Comparison of ENCODE assay signal across 24 mouse cellular contexts in genomic region chr6:100869909-100870308, GRCm38 (mm10). TPM values are rescaled to one million over a fixed set of nuclear protein-coding genes. Genes with fewer than 3 reads are reported as not detected.
A peak's percentile ranks its signal among the peaks of the same experiment; 100 is the strongest.
DNase-seq lines count a peak whose midpoint lies in the region; ATAC-seq and TF ChIP-seq lines count a peak whose summit lies in the region.
"Had no signal": no experiment of that assay in that cellular context is flagged by ENCODE, and none has a peak within 500 bp of the region (broad histone marks: within the 10 kb centered on the region; RNA-seq: fewer than 3 reads in every experiment).

No protein-coding gene starts in this region.

- in situ Hi-C loops in CH12.LX (cut with MboI; ENCODE audit: low pct_ligation_motif_present, low pct_unique_long_range_greater_than_20kb, low sequenced_read_pairs), result loop anchor here (5.0 kb wide), 1 partner anchor 203 kb away; no protein-coding TSS in a partner anchor

- H3K4me3 ChIP-seq in heart, embryonic 11.5 days (ENCODE audit: low read depth, low read length), result no peak overlapping the region
- peak overlapping the region; percentile 38 for H3K4me3 ChIP-seq in megakaryocyte, embryonic 14.5 days (replicated peaks)
- no peak overlapping the region for H3K4me3 ChIP-seq in CH12.LX (replicated peaks in 1 of 3; ENCODE audit: low read depth in 2 of 3, low read length in 2 of 3, poor library complexity in 1 of 3)
- no peak overlapping the region for H3K4me3 ChIP-seq in myocyte
- H3K4me3 ChIP-seq: embryonic facial prominence, embryonic 13.5 days; embryonic facial prominence, embryonic 15.5 days; erythroblast, embryonic 14.5 days; forebrain, embryonic 13.5 days; forebrain, embryonic 15.5 days had no signal

- DNase-seq in heart, adult 11 months, result peak; percentile 81
- no peak for DNase-seq in CH12.LX (ENCODE audit: extremely low read depth)
- DNase-seq: adrenal gland, adult 2 months; adrenal gland, postnatal 10 days; adrenal gland, postnatal 25 days; B cell, adult 2 months; cerebellum, adult 11 months; cerebellum, adult 18-20 months; cerebellum, adult 8-10 months; cerebellum, adult 9-11 months; cerebellum, postnatal 14 days; cerebellum, postnatal 36 days; embryo, embryonic 11 days had no signal

- no peak for ATAC-seq in heart, embryonic 11.5 days (replicated peaks; ENCODE audit: insufficient number of reproducible peaks, low FRiP score, low TSS enrichment)
- ATAC-seq in megakaryocyte, adult 5-6 weeks (ENCODE audit: poor library complexity, severe bottlenecking), result no peak
- ATAC-seq in erythroid progenitor cell, adult 5-6 weeks (replicated peaks; ENCODE audit: low FRiP score, poor library complexity, severe bottlenecking), result no peak
- ATAC-seq: CD4-positive, CD25-positive, alpha-beta regulatory T cell, adult 4 months; forebrain, embryonic 13.5 days; forebrain, embryonic 15.5 days had no signal

- no peak overlapping the region for H3K4me2 ChIP-seq in heart, embryonic 11.5 days
- H3K4me2 ChIP-seq in CH12.LX (ENCODE audit: insufficient read depth, low read depth, poor library complexity, severe bottlenecking) (no peak overlapping the region), myocyte (ENCODE audit: low read depth) (no peak overlapping the region)
- H3K4me2 ChIP-seq: embryonic facial prominence, embryonic 13.5 days; embryonic facial prominence, embryonic 15.5 days; forebrain, embryonic 13.5 days; forebrain, embryonic 15.5 days had no signal

- H3K9me3 ChIP-seq in heart, embryonic 11.5 days (replicated peaks; ENCODE audit: control insufficient read depth, low read length), result no peaks in the 10 kb centered on the region
- H3K9me3 ChIP-seq in megakaryocyte, embryonic 14.5 days, result no peaks in the 10 kb centered on the region
- no peaks in the 10 kb centered on the region for H3K9me3 ChIP-seq in CH12.LX (replicated peaks; ENCODE audit: low read length)
- H3K9me3 ChIP-seq: embryonic facial prominence, embryonic 13.5 days; embryonic facial prominence, embryonic 15.5 days; forebrain, embryonic 13.5 days; forebrain, embryonic 15.5 days had no signal

- H3K9ac ChIP-seq in heart, embryonic 11.5 days (ENCODE audit: low read depth, low read length), result no peak overlapping the region
- H3K9ac ChIP-seq in CH12.LX (ENCODE audit: insufficient read depth, low read depth), result no peak overlapping the region
- H3K9ac ChIP-seq: embryonic facial prominence, embryonic 13.5 days; embryonic facial prominence, embryonic 15.5 days; forebrain, embryonic 13.5 days; forebrain, embryonic 15.5 days had no signal

- H3K4me1 ChIP-seq in heart, embryonic 11.5 days (ENCODE audit: control insufficient read depth, insufficient read depth, low read length), result no peaks in the 10 kb centered on the region
- no peaks in the 10 kb centered on the region for H3K4me1 ChIP-seq in megakaryocyte, embryonic 14.5 days
- peaks cover 0 to 3% of the 10 kb centered on the region in 2 experiments; a peak in 1 of 4 replicates for H3K4me1 ChIP-seq in CH12.LX (ENCODE audit: control insufficient read depth in 1 of 2, insufficient read depth in 2 of 2)
- H3K4me1 ChIP-seq: embryonic facial prominence, embryonic 13.5 days; embryonic facial prominence, embryonic 15.5 days; forebrain, embryonic 13.5 days; forebrain, embryonic 15.5 days had no signal

- TF ChIP-seq POLR2A in CH12.LX (IDR thresholded peaks at IDR 0.05; ENCODE audit: low read depth, low read length) (no peak), myocyte (IDR thresholded peaks at IDR 0.05; ENCODE audit: insufficient read length, low read depth) (no peak)

- dilution Hi-C loops in CH12.LX (cut with MboI; ENCODE audit: extremely low pct_ligation_motif_present, extremely low pct_unique_long_range_greater_than_20kb, low sequenced_read_pairs), result no loop called here

- no peak for TF ChIP-seq CTCF in CH12.LX (conservative IDR thresholded peaks at IDR 0.05 in 1 of 2, IDR thresholded peaks at IDR 0.05 in 1 of 2; ENCODE audit: low read depth in 2 of 2, low read length in 2 of 2)

- H3K27me3 ChIP-seq in heart, embryonic 11.5 days (ENCODE audit: control insufficient read depth, insufficient read depth, low read length), result no peaks in the 10 kb centered on the region
- H3K27me3 ChIP-seq in megakaryocyte, embryonic 14.5 days (replicated peaks), result no peaks in the 10 kb centered on the region
- no peaks in the 10 kb centered on the region for H3K27me3 ChIP-seq in CH12.LX (replicated peaks)
- no peaks in the 10 kb centered on the region for H3K27me3 ChIP-seq in myocyte (ENCODE audit: control insufficient read depth, insufficient read depth, insufficient read length)
- H3K27me3 ChIP-seq: embryonic facial prominence, embryonic 13.5 days; embryonic facial prominence, embryonic 15.5 days; forebrain, embryonic 13.5 days; forebrain, embryonic 15.5 days had no signal

- H3K79me2 ChIP-seq in CH12.LX (replicated peaks; ENCODE audit: control insufficient read depth, extremely low read depth, insufficient read depth, poor library complexity, severe bottlenecking), result no peaks in the 10 kb centered on the region
- H3K79me2 ChIP-seq in myocyte (ENCODE audit: control insufficient read depth, insufficient read depth), result no peaks in the 10 kb centered on the region

- no peak for TF ChIP-seq EP300 in CH12.LX (IDR thresholded peaks at IDR 0.05; ENCODE audit: low read length)

- 0 out of 2 replicates have a peak, but pooled peaks cover 2% of the 10 kb centered on the region for H3K36me3 ChIP-seq in heart, embryonic 11.5 days (ENCODE audit: control insufficient read depth, insufficient read depth, low read length)
- H3K36me3 ChIP-seq in megakaryocyte, embryonic 14.5 days (replicated peaks; ENCODE audit: low read length), result peaks cover 23% of the 10 kb centered on the region
- peaks cover 13 to 20% of the 10 kb centered on the region in 2 experiments for H3K36me3 ChIP-seq in CH12.LX (replicated peaks in 1 of 2; ENCODE audit: control insufficient read depth in 1 of 2, insufficient read depth in 1 of 2, low read length in 1 of 2)
- H3K36me3 ChIP-seq in myocyte (ENCODE audit: control insufficient read depth, insufficient read depth), result peaks cover 22% of the 10 kb centered on the region

- TF ChIP-seq RAD21 in CH12.LX (IDR thresholded peaks at IDR 0.05; ENCODE audit: low read depth, low read length), result no peak

- H3K27ac ChIP-seq in heart, embryonic 11.5 days (ENCODE audit: low read depth, low read length), result no peak overlapping the region
- H3K27ac ChIP-seq in CH12.LX (ENCODE audit: insufficient read depth, low read depth), result no peak overlapping the region
- H3K27ac ChIP-seq: embryonic facial prominence, embryonic 13.5 days; embryonic facial prominence, embryonic 15.5 days; forebrain, embryonic 13.5 days; forebrain, embryonic 15.5 days had no signal

- no peak overlapping the region for H3ac ChIP-seq in myocyte (ENCODE audit: control insufficient read depth, insufficient read length)

- WGBS in heart, embryonic 11.5 days (ENCODE audit: insufficient replicate concordance), result 87% methylated on average over 9 of the region's 9 CpGs

TF ChIP-seq in CH12.LX, 34 proteins besides CTCF, POLR2A, EP300 and RAD21:
- TF ChIP-seq TBP (conservative IDR thresholded peaks at IDR 0.05; ENCODE audit: low read depth, low read length), result no peak
- TF ChIP-seq E2F4 (IDR thresholded peaks at IDR 0.05; ENCODE audit: insufficient replicate concordance, low read depth, low read length), result no peak
- TF ChIP-seq BHLHE40 (IDR thresholded peaks at IDR 0.05; ENCODE audit: low read depth, low read length), result 0 out of 2 replicates have a peak, but pooled peaks have one; percentile 7
- no peak for TF ChIP-seq SMC3 (IDR thresholded peaks at IDR 0.05; ENCODE audit: low read depth, low read length)
- no peak for TF ChIP-seq MAFK (IDR thresholded peaks at IDR 0.05; ENCODE audit: insufficient replicate concordance, low read length)
- no peak for TF ChIP-seq ZMIZ1 (IDR thresholded peaks at IDR 0.05; ENCODE audit: low read depth, low read length)
- TF ChIP-seq MXI1 (IDR thresholded peaks at IDR 0.05; ENCODE audit: low read depth, low read length), result no peak
- TF ChIP-seq IRF4 (IDR thresholded peaks at IDR 0.05; ENCODE audit: low read depth, low read length), result no peak
- no peak for TF ChIP-seq TCF12 (IDR thresholded peaks at IDR 0.05; ENCODE audit: low read depth, low read length)

TF ChIP-seq in myocyte, 11 proteins besides CTCF, POLR2A, EP300 and RAD21:
- TF ChIP-seq CEBPB (IDR thresholded peaks at IDR 0.05; ENCODE audit: insufficient read depth, poor library complexity, severe bottlenecking) (no peak), TCF3 (IDR thresholded peaks at IDR 0.05; ENCODE audit: insufficient read length, low read depth) (no peak), POLR2AphosphoS2 (IDR thresholded peaks at IDR 0.05; ENCODE audit: insufficient read length, low read depth) (peak; percentile 89)

RNA-seq across cellular contexts. Expression of gene Ppp4r2, which starts 36.5 kb away (rescaled TPM):
- 21.9 and 25.1 TPM in 2 replicates for polyA plus RNA-seq in heart, embryonic 11.5 days (2014; fragmentation: Nextera tagmentation; extraction: Ambion mirVana)
- 3.3 and 32.5 TPM in 2 replicates for polyA plus RNA-seq in megakaryocyte, embryonic 14.5 days (2012; ENCODE audit: insufficient read depth, low replicate concordance)
- total RNA-seq in megakaryocyte, adult 5-6 weeks (2015), result 45.4 and 53.3 TPM in 2 replicates
- total RNA-seq in megakaryocyte, adult 5-6 weeks (2017), result 76.6 and 88.4 TPM in 2 replicates
- 53.3 and 60.1 TPM in 2 replicates for total RNA-seq in CH12.LX (2012; rRNA removed)
- total RNA-seq in CH12.LX (2014; rRNA removed), result 134 and 144 TPM in 2 replicates
- 112 and 115 TPM in 2 replicates for polyA plus RNA-seq in CH12.LX (2012; ENCODE audit: insufficient read length, low read depth)
- 19.1 TPM for polyA plus RNA-seq in myocyte (2012; fragmentation: generic; extraction: Trizol)
- total RNA-seq in erythroid progenitor cell, adult 5-6 weeks (2015; ENCODE audit: low replicate concordance), result 32.8 and 37.3 TPM in 2 replicates
- total RNA-seq in erythroid progenitor cell, adult 5-6 weeks (2017; ENCODE audit: low replicate concordance), result 56.7 and 102 TPM in 2 replicates
